Mouse (Mus musculus): ENCODE measurements at regions not wholly inside any gene's neighbourhood (a gene's known extent, or its start where the extent isn't known, plus 50 kb on each side); places are given as distances from the start of the nearest gene placed in this dataset.

DNA sequence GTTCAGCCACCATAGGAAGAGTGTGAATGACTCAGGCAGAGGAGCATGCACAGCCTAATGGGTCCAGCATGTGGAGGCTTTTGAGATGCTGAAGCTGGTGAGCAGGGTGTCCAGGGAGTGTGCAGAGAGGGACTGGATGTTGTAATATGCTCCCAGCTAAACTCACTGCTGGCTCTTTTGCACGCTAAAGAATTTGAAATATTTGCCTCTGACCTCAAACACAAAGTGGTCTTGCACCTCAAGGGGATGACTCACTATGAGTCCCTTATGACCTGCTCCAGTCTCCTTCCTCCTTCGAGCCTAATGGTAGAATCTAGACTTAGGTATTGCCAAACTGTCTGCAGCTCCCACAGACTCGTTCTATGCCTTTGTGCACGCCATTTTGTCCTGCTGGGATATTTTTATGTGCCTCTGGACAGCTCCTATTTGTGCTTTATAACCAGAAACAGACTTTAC, 55.0 kb upstream of the Slit3 start:
- POLR2A ChIA-PET = no interaction called here
- ATAC-seq (peak; percentile 99), DNase-seq (ENCODE audit: low read depth, low spot score) (peak; percentile 76)
- no peak for TF ChIP-seq CTCF (IDR thresholded peaks at IDR 0.05)
- no peaks in the 10 kb centered on the region for H3K27me3 ChIP-seq
- in situ Hi-C loops (cut with MboI; ENCODE audit: low pct_unique_long_range_greater_than_20kb) = no loop called here
- CTCF ChIA-PET = interaction anchor here (1.0 to 1.6 kb wide), 3 partner anchors 10 to 17 kb away, joined by 3 to 4 read pairs (median 3); no protein-coding TSS in a partner anchor

DNA sequence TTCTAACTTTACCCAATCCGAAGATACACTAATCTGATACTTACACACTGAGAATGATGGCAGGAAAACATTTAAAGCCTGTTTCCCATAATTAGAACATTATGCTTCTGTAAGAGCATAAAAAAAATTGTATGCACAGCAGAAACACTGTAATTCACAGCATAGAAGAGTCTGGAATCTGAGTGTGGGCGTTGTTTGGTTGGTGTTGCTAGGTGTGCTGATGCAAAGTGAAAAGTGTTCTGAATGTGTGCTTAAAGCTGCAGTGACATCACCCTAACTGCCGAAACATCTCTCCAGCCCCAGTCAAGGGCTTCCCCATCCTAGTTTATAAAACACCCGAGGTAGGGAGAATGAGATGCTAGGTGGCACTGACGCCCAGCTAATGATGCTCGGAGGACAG, 63.2 kb upstream of the Slit3 start:
- in situ Hi-C loops (cut with MboI; ENCODE audit: low pct_unique_long_range_greater_than_20kb) = no loop called here
- ChIA-PET POLR2A (no interaction called here), CTCF (no interaction called here)
- no peak for DNase-seq (ENCODE audit: low read depth, low spot score)
- no peak for ATAC-seq
- H3K27me3 ChIP-seq = no peaks in the 10 kb centered on the region
- no peak for TF ChIP-seq CTCF (IDR thresholded peaks at IDR 0.05)

DNA sequence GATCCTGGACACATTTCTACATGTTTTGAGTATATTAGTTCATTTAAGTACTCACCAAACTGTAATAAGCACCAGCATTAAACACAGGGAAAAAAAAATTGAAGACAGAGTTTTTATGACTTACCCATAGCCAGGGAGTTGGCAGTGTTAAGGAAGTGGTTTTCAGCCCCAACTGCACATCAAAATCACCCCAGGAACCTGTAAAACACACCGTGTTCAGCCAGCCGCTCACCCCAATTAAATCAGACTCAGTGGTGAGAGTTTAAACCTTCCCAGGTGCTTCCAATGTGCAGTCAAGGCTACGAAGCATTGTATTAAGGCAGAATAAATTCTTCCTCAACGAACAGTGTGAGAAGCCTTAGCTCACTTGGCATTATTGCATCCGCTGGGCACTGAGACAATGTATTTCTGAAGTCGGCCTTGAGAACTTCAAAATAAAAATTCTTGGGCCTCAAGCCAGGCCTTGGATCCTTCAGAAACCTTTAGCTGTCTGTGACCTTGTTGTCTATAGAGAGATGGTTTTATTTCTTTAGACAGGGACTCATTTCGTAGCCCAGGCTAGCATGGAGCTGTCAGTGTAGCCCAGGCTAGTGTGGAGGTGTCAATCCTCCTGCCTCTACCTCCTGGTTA, 65.4 kb upstream of the Slit3 start:
- in situ Hi-C loops (cut with MboI; ENCODE audit: low pct_unique_long_range_greater_than_20kb) = no loop called here
- ChIA-PET CTCF (no interaction called here), POLR2A (no interaction called here)
- ATAC-seq (no peak), DNase-seq (ENCODE audit: low read depth, low spot score) (no peak)
- H3K27me3 ChIP-seq = no peaks in the 10 kb centered on the region
- no peak for TF ChIP-seq CTCF (IDR thresholded peaks at IDR 0.05)

DNA sequence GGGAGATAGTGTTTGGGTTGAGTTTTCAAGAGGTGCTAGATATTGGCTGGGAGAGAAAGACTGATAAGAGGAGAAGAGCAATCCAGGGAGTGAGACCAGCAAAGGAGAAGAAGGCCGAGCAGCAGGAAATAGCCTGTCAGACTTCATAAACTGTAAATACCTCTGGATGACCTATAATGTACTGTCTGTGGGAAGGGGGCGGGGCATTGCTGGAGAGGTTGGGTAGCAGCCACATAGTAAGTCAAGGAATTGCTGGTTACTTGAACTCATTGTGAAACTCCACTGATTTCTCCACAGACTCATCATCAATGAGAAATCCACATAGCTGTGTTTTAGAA, 67.4 kb upstream of the Slit3 start:
- TF ChIP-seq CTCF (IDR thresholded peaks at IDR 0.05) = no peak
- no peak for DNase-seq (ENCODE audit: low read depth, low spot score)
- ChIA-PET CTCF (interaction anchor here (1.3 to 1.8 kb wide), 3 partner anchors 9 to 12 kb away, joined by 3 to 5 read pairs (median 4); no protein-coding TSS in a partner anchor), POLR2A (interaction anchor here (0.7 kb wide), 1 partner anchor 38 kb away, joined by 3 read pairs; no protein-coding TSS in a partner anchor)
- no peaks in the 10 kb centered on the region for H3K27me3 ChIP-seq
- ATAC-seq = no peak
- in situ Hi-C loops (cut with MboI; ENCODE audit: low pct_unique_long_range_greater_than_20kb) = no loop called here

DNA sequence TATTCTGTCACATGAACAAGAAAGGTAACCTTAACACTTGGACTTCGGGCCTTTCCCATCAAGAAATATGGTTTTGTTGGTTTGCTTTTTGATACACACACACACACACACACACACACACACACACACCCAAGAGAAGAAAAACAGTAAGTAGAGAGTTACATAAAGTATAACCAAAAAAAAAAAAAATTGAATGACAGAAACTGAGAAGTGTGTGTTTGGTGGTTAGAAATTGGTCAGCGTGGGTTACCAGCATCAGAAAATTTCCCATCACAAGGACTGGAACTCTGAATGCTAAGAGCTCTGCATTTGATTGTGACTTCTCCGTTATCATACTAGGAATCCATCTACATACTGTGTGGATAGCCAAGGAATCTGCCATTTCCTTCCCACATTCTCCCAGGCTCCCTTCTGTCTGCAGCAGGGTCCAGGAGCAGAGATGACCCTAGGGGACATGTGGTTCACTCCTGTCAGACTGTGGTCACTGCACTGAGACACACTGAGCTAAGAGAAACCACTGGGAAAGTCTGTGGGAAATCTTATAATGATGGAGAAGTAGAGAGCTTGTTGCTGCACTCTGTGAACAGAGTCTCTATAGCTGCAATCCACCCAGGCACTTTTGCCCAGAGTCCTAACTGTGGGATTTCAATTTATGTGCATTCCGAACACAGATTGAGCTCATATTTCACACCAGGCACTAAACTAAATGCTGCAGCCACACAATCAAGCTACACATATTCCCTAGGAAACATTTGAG, 68.0 kb upstream of the Slit3 start:
- CTCF ChIA-PET = interaction anchor here (1.3 to 1.8 kb wide), 3 partner anchors 9 to 31 kb away, joined by 3 to 5 read pairs (median 5); no protein-coding TSS in a partner anchor
- no peak for ATAC-seq
- in situ Hi-C loops (cut with MboI; ENCODE audit: low pct_unique_long_range_greater_than_20kb) = no loop called here
- H3K27me3 ChIP-seq = no peaks in the 10 kb centered on the region
- POLR2A ChIA-PET = interaction anchor here (0.7 kb wide), 1 partner anchor 38 kb away, joined by 3 read pairs; no protein-coding TSS in a partner anchor
- DNase-seq (ENCODE audit: low read depth, low spot score) = no peak
- TF ChIP-seq CTCF (IDR thresholded peaks at IDR 0.05) = no peak

DNA sequence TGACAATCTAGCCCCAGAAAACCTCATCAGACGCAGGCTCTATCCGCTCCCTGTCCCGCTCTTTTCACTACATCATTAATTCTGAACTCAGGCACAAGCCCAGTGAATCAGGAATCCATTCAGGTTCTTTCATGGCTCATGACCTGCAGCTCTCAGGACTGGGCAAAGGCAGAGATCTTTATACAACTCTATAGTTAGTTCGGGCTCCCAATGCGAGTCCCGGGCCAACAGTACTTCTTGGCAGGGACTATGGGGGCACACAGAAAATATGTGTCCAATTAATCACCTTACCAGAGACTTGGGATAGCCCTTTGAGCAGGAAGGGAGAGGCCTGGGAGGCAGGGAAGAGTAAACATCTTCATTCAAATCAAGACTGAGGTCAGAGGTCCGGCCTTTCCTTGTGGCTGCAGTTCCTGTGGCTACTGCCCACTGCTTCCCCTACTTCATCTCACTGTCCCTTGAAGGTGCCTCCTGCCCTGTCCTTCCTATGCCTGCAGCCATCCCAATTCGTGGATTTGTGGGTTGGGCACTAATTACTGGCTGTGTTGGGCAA, 71.3 kb upstream of the Slit3 start:
- H3K27me3 ChIP-seq = no peaks in the 10 kb centered on the region
- no peak for DNase-seq (ENCODE audit: low read depth, low spot score)
- in situ Hi-C loops (cut with MboI; ENCODE audit: low pct_unique_long_range_greater_than_20kb) = no loop called here
- no peak for ATAC-seq
- CTCF ChIA-PET = no interaction called here
- POLR2A ChIA-PET = no interaction called here
- no peak for TF ChIP-seq CTCF (IDR thresholded peaks at IDR 0.05)

DNA sequence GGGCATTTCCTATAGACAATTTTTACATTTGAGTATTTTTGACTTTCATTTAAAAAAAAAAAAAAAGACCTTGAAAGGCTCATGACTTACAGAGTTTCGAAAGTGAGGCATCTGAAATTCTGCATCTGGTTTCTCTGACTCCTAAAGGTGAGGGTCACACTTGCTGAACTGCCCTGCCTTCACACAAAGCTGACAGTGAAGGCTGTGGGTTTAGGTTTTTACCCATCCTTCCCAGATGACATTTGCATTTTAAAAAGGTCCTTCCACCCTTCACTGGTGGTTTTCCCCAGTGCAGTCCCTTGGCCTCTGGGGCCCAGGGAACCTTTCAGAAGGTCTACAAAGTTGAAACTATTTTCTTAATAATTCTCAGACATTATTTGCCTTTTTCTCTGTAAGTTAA, 76.4 kb upstream of the Slit3 start:
- no peak for ATAC-seq

DNA sequence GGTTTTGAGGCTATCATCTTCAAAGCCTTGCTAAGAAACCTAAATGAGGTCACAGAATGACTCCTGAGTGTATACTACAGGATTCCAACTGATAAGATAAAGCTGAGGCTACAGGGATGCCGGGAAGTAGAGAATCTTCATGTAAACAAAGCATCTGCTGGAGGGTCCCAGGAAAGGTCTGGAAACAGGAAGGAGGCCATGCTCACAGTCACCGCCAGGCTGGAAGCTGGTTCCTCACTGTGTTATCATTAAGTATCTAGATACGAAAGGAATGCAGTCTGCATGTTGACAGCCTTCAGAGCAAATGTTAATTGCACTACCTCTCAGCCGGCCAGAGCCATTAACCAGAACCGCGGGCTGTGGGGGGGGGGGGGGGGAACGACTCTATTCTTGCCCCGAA, 96.6 kb upstream of the Slit3 start:
- DNase-seq (ENCODE audit: low read depth, low spot score) (no peak), ATAC-seq (no peak)
- ChIA-PET POLR2A (no interaction called here), CTCF (no interaction called here)
- TF ChIP-seq CTCF (IDR thresholded peaks at IDR 0.05) = no peak
- in situ Hi-C loops (cut with MboI; ENCODE audit: low pct_unique_long_range_greater_than_20kb) = no loop called here
- H3K27me3 ChIP-seq = no peaks in the 10 kb centered on the region

More for the DNA sequence above, 76.4 kb upstream of the Slit3 start:
- no peak for TF ChIP-seq CTCF (IDR thresholded peaks at IDR 0.05)
- CTCF ChIA-PET = no interaction called here
- POLR2A ChIA-PET = no interaction called here
- in situ Hi-C loops (cut with MboI; ENCODE audit: low pct_unique_long_range_greater_than_20kb) = no loop called here
- no peak for DNase-seq (ENCODE audit: low read depth, low spot score)
- H3K27me3 ChIP-seq = no peaks in the 10 kb centered on the region

DNA sequence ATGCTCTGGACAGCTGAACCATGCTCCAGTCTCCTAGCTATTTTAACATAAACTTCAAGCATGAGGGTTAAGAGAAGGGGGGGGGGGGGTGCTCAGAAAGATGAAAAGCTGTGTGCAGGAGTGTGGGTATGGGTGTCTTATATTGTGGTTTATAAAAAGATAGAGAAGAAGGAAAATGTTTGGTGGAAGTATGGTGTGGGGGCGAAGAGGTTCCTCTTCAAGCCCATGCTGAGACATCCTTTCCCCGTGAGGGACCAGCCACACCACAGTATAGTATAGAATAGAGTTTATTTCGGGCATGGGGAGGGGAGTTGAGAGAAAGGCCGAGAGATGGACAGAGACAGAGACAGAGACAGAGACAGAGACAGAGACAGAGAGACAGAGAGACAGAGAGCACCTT, 97.2 kb upstream of the Slit3 start:
- ATAC-seq (no peak), DNase-seq (ENCODE audit: low read depth, low spot score) (no peak)
- TF ChIP-seq CTCF (IDR thresholded peaks at IDR 0.05) = no peak
- CTCF ChIA-PET = interaction anchor here (0.7 kb wide), 1 partner anchor 22 kb away, joined by 3 read pairs; no protein-coding TSS in a partner anchor
- in situ Hi-C loops (cut with MboI; ENCODE audit: low pct_unique_long_range_greater_than_20kb) = no loop called here
- POLR2A ChIA-PET = no interaction called here
- no peaks in the 10 kb centered on the region for H3K27me3 ChIP-seq

DNA sequence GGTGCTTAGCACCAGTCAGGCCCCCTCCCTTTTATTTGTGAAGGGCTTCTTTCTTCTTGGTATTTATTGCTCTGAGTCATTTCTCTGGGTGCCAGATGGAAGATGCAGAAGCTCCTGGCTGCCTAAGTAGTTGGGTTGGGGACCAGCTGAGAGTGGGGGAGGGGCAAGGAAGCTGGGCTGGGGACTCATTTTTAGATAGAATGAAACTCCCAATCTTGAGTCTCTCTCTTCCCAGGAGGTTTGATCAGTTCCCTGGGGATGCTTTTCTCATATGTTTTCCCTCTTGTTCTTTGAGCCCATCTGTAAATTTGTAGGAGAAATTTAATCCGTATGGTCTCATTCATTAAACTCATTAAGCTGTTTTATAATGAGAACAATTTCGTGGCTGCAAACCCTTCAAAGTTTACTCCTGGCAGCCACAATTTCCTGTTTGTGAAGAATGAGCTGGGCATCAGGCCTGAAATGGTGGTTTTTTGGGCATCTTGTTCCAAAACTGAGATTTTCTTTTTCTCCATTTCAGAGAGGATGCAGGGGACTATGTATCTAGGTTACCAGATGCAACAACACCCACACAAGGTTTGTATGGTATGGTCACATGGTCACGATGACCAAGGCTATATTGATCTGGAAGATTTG, 98.9 kb upstream of the Slit3 start:
- ChIA-PET CTCF (interaction anchor here (0.7 kb wide), 1 partner anchor 62 kb away, joined by 4 read pairs; no protein-coding TSS in a partner anchor), POLR2A (no interaction called here)
- TF ChIP-seq CTCF (IDR thresholded peaks at IDR 0.05) = no peak
- ATAC-seq (peak; percentile 35), DNase-seq (ENCODE audit: low read depth, low spot score) (no peak)
- in situ Hi-C loops (cut with MboI; ENCODE audit: low pct_unique_long_range_greater_than_20kb) = no loop called here
- no peaks in the 10 kb centered on the region for H3K27me3 ChIP-seq

DNA sequence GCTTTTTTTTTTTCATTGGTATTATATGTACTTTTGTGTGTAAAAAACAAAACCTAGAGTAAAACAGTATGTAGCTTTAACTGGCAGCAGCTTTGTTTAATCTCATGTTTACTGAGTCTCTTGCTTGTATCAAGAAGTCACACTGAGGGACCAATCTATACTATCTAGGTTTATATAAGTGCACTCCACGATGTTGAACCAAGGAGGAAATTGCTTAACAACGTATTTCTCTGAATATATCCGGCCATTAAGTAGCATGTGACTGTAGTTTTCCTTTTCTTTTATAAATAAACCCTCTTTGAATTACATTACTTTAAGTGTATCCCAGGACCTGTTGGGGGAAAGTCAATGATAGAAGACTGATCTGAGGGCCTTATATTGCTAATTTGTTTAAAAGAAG, 104.0 kb upstream of the Slit3 start:
- ATAC-seq = no peak
- POLR2A ChIA-PET = no interaction called here
- DNase-seq (ENCODE audit: low read depth, low spot score) = no peak
- no peaks in the 10 kb centered on the region for H3K27me3 ChIP-seq
- TF ChIP-seq CTCF (IDR thresholded peaks at IDR 0.05) = no peak
- in situ Hi-C loops (cut with MboI; ENCODE audit: low pct_unique_long_range_greater_than_20kb) = no loop called here
- CTCF ChIA-PET = interaction anchor here (2.0 kb wide), 1 partner anchor 9 kb away, joined by 6 read pairs; no protein-coding TSS in a partner anchor
